Mouse (Mus musculus) liver, adult 2 months (tissue): ENCODE data around the gene Cdkn2c. TPM values are rescaled to one million over a fixed set of nuclear protein-coding genes. Genes with fewer than 3 reads are reported as not detected.

Experiments used
- DNase-seq: peaks from one replicate; pipeline ENCODE4 v3.0.0-alpha.2; 2011; ENCODE audit warnings: low read depth, low spot score; ENCODE audit errors: extremely low read depth
- H3K27ac ChIP-seq: fragments of 200-500 bp; replicated peaks from 2 replicates; pipeline ENCODE4 v1.5.1; 2012; ENCODE audit warnings: low read depth, mild to moderate bottlenecking, control low read depth, inconsistent platforms, low read length; ENCODE audit not compliant: insufficient read depth
- H3K27me3 ChIP-seq: fragments of 200-500 bp; 2 replicates; pipeline ENCODE4 v1.6.1; 2012; ENCODE audit warnings: mild to moderate bottlenecking, moderate library complexity, low read length, inconsistent platforms; ENCODE audit not compliant: control insufficient read depth, insufficient read depth
- H3K36me3 ChIP-seq: fragments of 200-500 bp; 2 replicates; pipeline ENCODE4 v1.6.1; 2012; ENCODE audit warnings: low read length, inconsistent platforms; ENCODE audit not compliant: control insufficient read depth, insufficient read depth
- H3K4me1 ChIP-seq: fragments of 200-500 bp; 2 replicates; pipeline ENCODE4 v1.6.1; 2011; ENCODE audit warnings: low read length; ENCODE audit not compliant: control insufficient read depth, insufficient read depth
- H3K4me3 ChIP-seq: fragments of 200-500 bp; 2 replicates; pipeline ENCODE4 v1.5.1; 2011; ENCODE audit warnings: low read depth, mild to moderate bottlenecking, control low read depth, low read length, moderate library complexity; ENCODE audit not compliant: insufficient read depth
- H3K79me2 ChIP-seq: fragments of 200-500 bp; 2 replicates; pipeline ENCODE4 v1.6.1; 2012; ENCODE audit warnings: inconsistent platforms, mild to moderate bottlenecking, low read length, moderate library complexity; ENCODE audit not compliant: control insufficient read depth, insufficient read depth
- H3K9ac ChIP-seq: fragments of 200-500 bp; 2 replicates; pipeline ENCODE4 v1.6.1; 2012; ENCODE audit warnings: low read depth, mild to moderate bottlenecking, control low read depth, inconsistent platforms, low read length
- CTCF ChIP-seq: fragments of 200-500 bp; IDR thresholded peaks from 2 replicates; pipeline ENCODE4 v1.5.1; 2011; ENCODE audit warnings: low read depth, low read length, control low read depth
- POLR2A ChIP-seq: fragments of 200-500 bp; IDR thresholded peaks from 2 replicates; pipeline ENCODE4 v1.6.1; 2011; ENCODE audit warnings: low read length, control low read depth; ENCODE audit not compliant: insufficient read depth; ENCODE audit errors: extremely low read depth
- WGBS: fragments of 180-500 bp; shearing (Covaris S2); methylation state at CpG from one replicate; pipeline ENCODE4 v1.1.7; 2018; 5-methylcytosine and 5-hydroxymethylcytosine counted together
- polyA plus RNA-seq: library from polyadenylated mRNA; depleted of rRNA; stranded (reverse); fragments of >200 nt; gene quantifications from 2 replicates; pipeline ENCODE4 v1.2.3, GENCODE M21; 2012
- total RNA-seq: library from RNA; depleted of rRNA; stranded (reverse); fragments of >200 nt; gene quantifications from 2 replicates; pipeline ENCODE4 v1.2.3, GENCODE M21; 2014

The Cdkn2c gene
- total and polyA plus RNA-seq, 2 experiments: 2.8 to 12.5 TPM

- H3K4me3 ChIP-seq: no peak overlapping the region
- H3K36me3 ChIP-seq: no peaks in the 10 kb centered on the region
- no peak overlapping the region for H3K27ac ChIP-seq
- TF ChIP-seq CTCF: no peak
- no peaks in the 10 kb centered on the region for H3K27me3 ChIP-seq
- no peak for DNase-seq
- H3K79me2 ChIP-seq: peaks cover 4% of the 10 kb centered on the region; the same call in 1 of the 2 replicates
- H3K9ac ChIP-seq: no peak overlapping the region
- H3K4me1 ChIP-seq: peaks cover 4% of the 10 kb centered on the region
- 92% methylated on average over 3 of the region's 3 CpGs for WGBS
Measured at GRCm38 (mm10) chr4:109660568-109660967, 6.4 kb downstream of the Cdkn2c start.

GRCm38 (mm10) chr4:109659571-109659970 is 7.4 kb downstream of the Cdkn2c start:
- TF ChIP-seq CTCF (no peak), POLR2A (no peak)
- DNase-seq: no peak
- no peak overlapping the region for H3K27ac ChIP-seq
- no peak overlapping the region for H3K9ac ChIP-seq
- H3K36me3 ChIP-seq: no peaks in the 10 kb centered on the region
- no peak overlapping the region for H3K4me3 ChIP-seq
- H3K79me2 ChIP-seq: peaks cover 4% of the 10 kb centered on the region; the same call in 1 of the 2 replicates
- H3K4me1 ChIP-seq: peaks cover 4% of the 10 kb centered on the region
- WGBS: 92% methylated on average over 2 of the region's 2 CpGs
- H3K27me3 ChIP-seq: no peaks in the 10 kb centered on the region

- H3K9ac ChIP-seq: no peak overlapping the region
- no peak for DNase-seq
- H3K36me3 ChIP-seq: no peaks in the 10 kb centered on the region
- no peak overlapping the region for H3K4me3 ChIP-seq
- H3K79me2 ChIP-seq: peaks cover 4% of the 10 kb centered on the region; the same call in 1 of the 2 replicates
- WGBS: 79% methylated on average over 8 of the region's 8 CpGs
- H3K27ac ChIP-seq: no peak overlapping the region
- TF ChIP-seq CTCF (no peak), POLR2A (no peak)
- peaks cover 4% of the 10 kb centered on the region for H3K4me1 ChIP-seq
- H3K27me3 ChIP-seq: no peaks in the 10 kb centered on the region
Measured at GRCm38 (mm10) chr4:109658826-109659225, 8.2 kb downstream of the Cdkn2c start.

- Histone ChIP-seq H3K27ac (peak overlapping the region; percentile 82), H3K4me3 (peak overlapping the region; percentile 97), H3K36me3 (no peaks in the 10 kb centered on the region), H3K79me2 (peaks cover 4% of the 10 kb centered on the region; the same call in 1 of the 2 replicates), H3K4me1 (peaks cover 4% of the 10 kb centered on the region), H3K27me3 (no peaks in the 10 kb centered on the region), H3K9ac (peak overlapping the region; percentile 89)
- DNase-seq: no peak
- 12% methylated on average over 20 of the region's 20 CpGs for WGBS
- TF ChIP-seq POLR2A: no peak
- TF ChIP-seq CTCF: no peak
Measured at GRCm38 (mm10) chr4:109657851-109658500, 9.0 kb downstream of the Cdkn2c start.

- Histone ChIP-seq H3K4me1 (peaks cover 4% of the 10 kb centered on the region), H3K9ac (peak overlapping the region; percentile 89), H3K27ac (peak overlapping the region; percentile 82), H3K27me3 (no peaks in the 10 kb centered on the region), H3K4me3 (peak overlapping the region; percentile 97), H3K36me3 (no peaks in the 10 kb centered on the region), H3K79me2 (peaks cover 4% of the 10 kb centered on the region; the same call in 1 of the 2 replicates)
- TF ChIP-seq POLR2A (0 out of 2 replicates have a peak, but pooled peaks have one; percentile 28), CTCF (no peak)
- under 1% methylated on average over 52 of the region's 53 CpGs for WGBS
- DNase-seq: peak; percentile 57
Measured at GRCm38 (mm10) chr4:109657021-109657850, 9.8 kb downstream of the Cdkn2c start.

GRCm38 (mm10) chr4:109656301-109656700 is 10.7 kb downstream of the Cdkn2c start:
- Histone ChIP-seq H3K27me3 (no peaks in the 10 kb centered on the region), H3K36me3 (no peaks in the 10 kb centered on the region; the same call in 1 of the 2 replicates), H3K79me2 (peaks cover 2% of the 10 kb centered on the region; the same call in 1 of the 2 replicates), H3K9ac (peak overlapping the region; percentile 3; the same call in 1 of the 2 replicates), H3K4me3 (peak overlapping the region; percentile 28), H3K4me1 (peaks cover 4% of the 10 kb centered on the region), H3K27ac (peak overlapping the region; percentile 42; the same call in 1 of the 2 replicates)
- DNase-seq: peak; percentile 71
- no peak for TF ChIP-seq POLR2A
- TF ChIP-seq CTCF: no peak
- 26% methylated on average over 4 of the region's 4 CpGs for WGBS
